Mouse (Mus musculus): Measurements from ENCODE around the gene Psmd7. TPM values are rescaled to one million over a fixed set of nuclear protein-coding genes. Genes with fewer than 3 reads are reported as not detected.

The Psmd7 gene
- polyA plus RNA-seq, 1 experiment from 2014 or later = 253 TPM

GRCm38 (mm10) chr8:107545621-107546152 is 42.6 kb downstream of the Psmd7 start:
- Histone ChIP-seq H3K27ac (ENCODE audit: low read length) (no peak overlapping the region), H3K4me1 (replicated peaks; ENCODE audit: control insufficient read depth, insufficient read depth, low read length) (no peaks in the 10 kb centered on the region), H3K9ac (replicated peaks; ENCODE audit: low read depth, low read length) (no peak overlapping the region), H3K36me3 (ENCODE audit: control insufficient read depth, insufficient read depth) (no peaks in the 10 kb centered on the region), H3K4me3 (replicated peaks; ENCODE audit: low read length) (no peak overlapping the region), H3K4me2 (ENCODE audit: low read length) (no peak overlapping the region), H3K27me3 (replicated peaks; ENCODE audit: control insufficient read depth, insufficient read depth, low read length) (no peaks in the 10 kb centered on the region), H3K9me3 (ENCODE audit: control insufficient read depth, low read length) (no peaks in the 10 kb centered on the region)
- no peak for ATAC-seq
- 89% methylated on average over 11 of the region's 11 CpGs for WGBS

GRCm38 (mm10) chr8:107544651-107545174 is 43.6 kb downstream of the Psmd7 start:
- Histone ChIP-seq H3K27ac (ENCODE audit: low read length) (no peak overlapping the region), H3K27me3 (replicated peaks; ENCODE audit: control insufficient read depth, insufficient read depth, low read length) (no peaks in the 10 kb centered on the region), H3K4me2 (ENCODE audit: low read length) (no peak overlapping the region), H3K9me3 (ENCODE audit: control insufficient read depth, low read length) (no peaks in the 10 kb centered on the region), H3K4me3 (replicated peaks; ENCODE audit: low read length) (no peak overlapping the region), H3K36me3 (ENCODE audit: control insufficient read depth, insufficient read depth) (no peaks in the 10 kb centered on the region), H3K4me1 (replicated peaks; ENCODE audit: control insufficient read depth, insufficient read depth, low read length) (no peaks in the 10 kb centered on the region), H3K9ac (replicated peaks; ENCODE audit: low read depth, low read length) (no peak overlapping the region)
- WGBS = 56% methylated on average over 10 of the region's 10 CpGs
- ATAC-seq = no peak; the same call in 1 of the 2 replicates

- no peaks in the 10 kb centered on the region for H3K36me3 ChIP-seq (ENCODE audit: control insufficient read depth, insufficient read depth)
- WGBS = 74% methylated on average over 8 of the region's 8 CpGs
- H3K4me3 ChIP-seq (replicated peaks; ENCODE audit: low read length) = no peak overlapping the region
- H3K27ac ChIP-seq (ENCODE audit: low read length) = no peak overlapping the region
- no peak for ATAC-seq
- no peaks in the 10 kb centered on the region for H3K9me3 ChIP-seq (ENCODE audit: control insufficient read depth, low read length)
- no peak overlapping the region for H3K9ac ChIP-seq (replicated peaks; ENCODE audit: low read depth, low read length)
- no peak overlapping the region for H3K4me2 ChIP-seq (ENCODE audit: low read length)
- no peaks in the 10 kb centered on the region for H3K4me1 ChIP-seq (replicated peaks; ENCODE audit: control insufficient read depth, insufficient read depth, low read length)
- no peaks in the 10 kb centered on the region for H3K27me3 ChIP-seq (replicated peaks; ENCODE audit: control insufficient read depth, insufficient read depth, low read length)
Observed at GRCm38 (mm10) chr8:107544211-107544610, 44.1 kb downstream of the Psmd7 start.

DNA sequence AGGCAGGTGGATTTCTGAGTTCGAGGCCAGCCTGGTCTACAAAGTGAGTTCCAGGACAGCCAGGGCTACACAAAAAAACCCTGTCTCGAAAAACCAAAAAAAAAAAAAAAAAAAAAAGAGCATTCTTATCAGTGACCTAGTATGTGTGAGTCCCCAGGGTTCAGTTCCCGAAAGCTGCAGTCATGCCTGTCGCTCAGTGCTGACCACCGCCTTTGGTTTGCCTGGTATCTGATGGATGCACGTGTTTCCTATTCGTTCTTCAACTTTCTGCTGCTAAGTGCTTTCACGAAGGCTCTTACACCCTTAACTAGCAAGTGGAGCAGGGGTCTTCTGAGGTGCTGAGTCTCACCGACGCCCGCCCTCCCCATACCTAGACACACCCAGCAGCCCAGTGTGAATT is 44.5 kb downstream of the Psmd7 start:
- 97% methylated on average over 10 of the region's 11 CpGs for WGBS
- Histone ChIP-seq H3K36me3 (ENCODE audit: control insufficient read depth, insufficient read depth) (no peaks in the 10 kb centered on the region), H3K4me1 (replicated peaks; ENCODE audit: control insufficient read depth, insufficient read depth, low read length) (no peaks in the 10 kb centered on the region), H3K27me3 (replicated peaks; ENCODE audit: control insufficient read depth, insufficient read depth, low read length) (no peaks in the 10 kb centered on the region), H3K27ac (ENCODE audit: low read length) (no peak overlapping the region), H3K9ac (replicated peaks; ENCODE audit: low read depth, low read length) (no peak overlapping the region), H3K4me3 (replicated peaks; ENCODE audit: low read length) (no peak overlapping the region), H3K4me2 (ENCODE audit: low read length) (no peak overlapping the region), H3K9me3 (ENCODE audit: control insufficient read depth, low read length) (no peaks in the 10 kb centered on the region)
- ATAC-seq = no peak

GRCm38 (mm10) chr8:107542151-107542550 is 46.1 kb downstream of the Psmd7 start:
- Histone ChIP-seq H3K27ac (ENCODE audit: low read length) (no peak overlapping the region), H3K9me3 (ENCODE audit: control insufficient read depth, low read length) (no peaks in the 10 kb centered on the region), H3K36me3 (ENCODE audit: control insufficient read depth, insufficient read depth) (no peaks in the 10 kb centered on the region), H3K4me2 (ENCODE audit: low read length) (no peak overlapping the region), H3K4me1 (replicated peaks; ENCODE audit: control insufficient read depth, insufficient read depth, low read length) (no peaks in the 10 kb centered on the region), H3K4me3 (replicated peaks; ENCODE audit: low read length) (no peak overlapping the region), H3K27me3 (replicated peaks; ENCODE audit: control insufficient read depth, insufficient read depth, low read length) (no peaks in the 10 kb centered on the region), H3K9ac (replicated peaks; ENCODE audit: low read depth, low read length) (no peak overlapping the region)
- no peak for ATAC-seq
- WGBS = 96% methylated on average over 3 of the region's 3 CpGs

GRCm38 (mm10) chr8:107541369-107541768 is 46.9 kb downstream of the Psmd7 start:
- no peaks in the 10 kb centered on the region for H3K4me1 ChIP-seq (replicated peaks; ENCODE audit: control insufficient read depth, insufficient read depth, low read length)
- no peak for ATAC-seq
- no peak overlapping the region for H3K9ac ChIP-seq (replicated peaks; ENCODE audit: low read depth, low read length)
- H3K36me3 ChIP-seq (ENCODE audit: control insufficient read depth, insufficient read depth) = no peaks in the 10 kb centered on the region
- H3K4me3 ChIP-seq (replicated peaks; ENCODE audit: low read length) = no peak overlapping the region
- H3K27ac ChIP-seq (ENCODE audit: low read length) = no peak overlapping the region
- no peaks in the 10 kb centered on the region for H3K9me3 ChIP-seq (ENCODE audit: control insufficient read depth, low read length)
- H3K27me3 ChIP-seq (replicated peaks; ENCODE audit: control insufficient read depth, insufficient read depth, low read length) = no peaks in the 10 kb centered on the region
- no peak overlapping the region for H3K4me2 ChIP-seq (ENCODE audit: low read length)
- WGBS = 86% methylated on average over 4 of the region's 4 CpGs

DNA sequence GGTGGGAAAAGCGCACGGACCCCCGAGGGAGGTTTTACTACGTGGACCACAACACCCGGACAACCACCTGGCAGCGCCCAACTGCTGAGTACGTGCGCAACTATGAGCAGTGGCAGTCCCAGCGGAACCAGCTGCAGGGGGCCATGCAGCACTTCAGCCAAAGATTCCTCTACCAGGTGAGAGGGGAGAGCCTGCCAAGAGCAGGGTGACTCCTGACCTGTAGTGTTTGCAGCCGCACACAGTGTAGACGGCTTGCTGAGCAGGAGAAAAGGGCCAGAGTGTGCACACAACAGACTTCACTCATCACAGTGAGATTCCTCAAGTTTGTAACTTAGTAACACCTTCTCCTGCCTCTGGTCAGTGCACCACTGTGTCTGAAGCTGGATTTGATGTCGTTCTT is 47.6 kb downstream of the Psmd7 start:
- no peak for ATAC-seq
- 88% methylated on average over 12 of the region's 12 CpGs for WGBS
- no peaks in the 10 kb centered on the region for H3K36me3 ChIP-seq (ENCODE audit: control insufficient read depth, insufficient read depth)
- H3K27me3 ChIP-seq (replicated peaks; ENCODE audit: control insufficient read depth, insufficient read depth, low read length) = no peaks in the 10 kb centered on the region
- H3K27ac ChIP-seq (ENCODE audit: low read length) = no peak overlapping the region
- no peak overlapping the region for H3K9ac ChIP-seq (replicated peaks; ENCODE audit: low read depth, low read length)
- no peaks in the 10 kb centered on the region for H3K4me1 ChIP-seq (replicated peaks; ENCODE audit: control insufficient read depth, insufficient read depth, low read length)
- no peak overlapping the region for H3K4me3 ChIP-seq (replicated peaks; ENCODE audit: low read length)
- no peak overlapping the region for H3K4me2 ChIP-seq (ENCODE audit: low read length)
- H3K9me3 ChIP-seq (ENCODE audit: control insufficient read depth, low read length) = no peaks in the 10 kb centered on the region

GRCm38 (mm10) chr8:107537472-107537871 is 50.8 kb downstream of the Psmd7 start:
- Histone ChIP-seq H3K27me3 (replicated peaks; ENCODE audit: control insufficient read depth, insufficient read depth, low read length) (no peaks in the 10 kb centered on the region), H3K36me3 (ENCODE audit: control insufficient read depth, insufficient read depth) (no peaks in the 10 kb centered on the region), H3K9me3 (ENCODE audit: control insufficient read depth, low read length) (no peaks in the 10 kb centered on the region), H3K27ac (ENCODE audit: low read length) (no peak overlapping the region), H3K4me3 (replicated peaks; ENCODE audit: low read length) (no peak overlapping the region), H3K9ac (replicated peaks; ENCODE audit: low read depth, low read length) (no peak overlapping the region), H3K4me1 (replicated peaks; ENCODE audit: control insufficient read depth, insufficient read depth, low read length) (no peaks in the 10 kb centered on the region), H3K4me2 (ENCODE audit: low read length) (no peak overlapping the region)
- ATAC-seq = no peak
- 91% methylated on average over 4 of the region's 4 CpGs for WGBS

All from forebrain, embryonic 16.5 days (tissue).